Mouse (Mus musculus) v-Abl transformed pro-B cells (cell line): ENCODE measurements around the gene Dgcr2.

Source experiments
- in situ Hi-C, 2 experiments: fragments of 400-800 bp; cut with MboI; formaldehyde crosslinking; loops; one replicate each; pipeline ENCODE4 v1.15.1; 2025; ENCODE audit not compliant: unreplicated experiment in 2 of 2

Gene Dgcr2

GRCm38 (mm10) chr16:17898462-17898861 is at the start of gene Dgcr2, which contains the start of gene Tssk2:
TSS of gene Dgcr2 (minus strand) at chr16:17898562.
TSS of gene Tssk2 (plus strand) at chr16:17898637.
- in situ Hi-C loops, result no loop called here

- in situ Hi-C loops, result no loop called here
These were observed 46.9 kb upstream of the Dgcr2 start for GRCm38 (mm10) chr16:17945081-17945831.

- in situ Hi-C loops, result no loop called here
These were observed 45.1 kb upstream of the Dgcr2 start for GRCm38 (mm10) chr16:17943466-17943865.

GRCm38 (mm10) chr16:17939255-17939751 is 40.9 kb upstream of the Dgcr2 start:
- in situ Hi-C loops, result loop anchor here in 1 of 2 experiments (10.0 kb wide), 1 partner anchor 45 kb away; the partner anchor contains the start of gene Vpreb2

- in situ Hi-C loops, result loop anchor here in 1 of 2 experiments (10.0 kb wide), 1 partner anchor 46 kb away; the partner anchor contains the start of gene Vpreb2
These were observed 40.5 kb upstream of the Dgcr2 start for GRCm38 (mm10) chr16:17938821-17939220.

- in situ Hi-C loops, result loop anchor here in 1 of 2 experiments (10.0 kb wide), 1 partner anchor 47 kb away; the partner anchor contains the start of gene Vpreb2
These were observed 39.8 kb upstream of the Dgcr2 start for GRCm38 (mm10) chr16:17938187-17938586.

- in situ Hi-C loops, result loop anchor here in 1 of 2 experiments (10.0 kb wide), 1 partner anchor 48 kb away; the partner anchor contains the start of gene Vpreb2
These were observed 38.4 kb upstream of the Dgcr2 start for GRCm38 (mm10) chr16:17936776-17937175.

GRCm38 (mm10) chr16:17934445-17934910 is 36.1 kb upstream of the Dgcr2 start:
- in situ Hi-C loops, result loop anchor here (5.0 to 10.0 kb wide), 2 partner anchors 43 to 50 kb away; partner anchors contain the start of gene Vpreb2 (in 1 of the 2)

GRCm38 (mm10) chr16:17933594-17934444 is 35.5 kb upstream of the Dgcr2 start:
- in situ Hi-C loops, result loop anchor here (5.0 to 10.0 kb wide), 2 partner anchors 43 to 51 kb away; partner anchors contain the start of gene Vpreb2 (in 1 of the 2)

GRCm38 (mm10) chr16:17931906-17932460 is 33.6 kb upstream of the Dgcr2 start:
- in situ Hi-C loops, result loop anchor here (5.0 to 10.0 kb wide), 2 partner anchors 45 to 53 kb away; partner anchors contain the start of gene Vpreb2 (in 1 of the 2)

- in situ Hi-C loops, result loop anchor here (5.0 to 10.0 kb wide), 2 partner anchors 48 to 55 kb away; partner anchors contain the start of gene Vpreb2 (in 1 of the 2)
These were observed 31.3 kb upstream of the Dgcr2 start for GRCm38 (mm10) chr16:17929631-17930030.

- in situ Hi-C loops, result no loop called here
These were observed 30.8 kb upstream of the Dgcr2 start for GRCm38 (mm10) chr16:17929211-17929610.

- in situ Hi-C loops, result no loop called here
These were observed 30.3 kb upstream of the Dgcr2 start for GRCm38 (mm10) chr16:17928627-17929104.

GRCm38 (mm10) chr16:17928087-17928580 is 29.8 kb upstream of the Dgcr2 start, which contains the start of gene Slc25a1:
TSS of gene Slc25a1 (minus strand) at chr16:17928219.
- in situ Hi-C loops, result no loop called here

GRCm38 (mm10) chr16:17927351-17928082 is 29.2 kb upstream of the Dgcr2 start:
- in situ Hi-C loops, result no loop called here

- in situ Hi-C loops, result no loop called here
These were observed 23.8 kb upstream of the Dgcr2 start for GRCm38 (mm10) chr16:17922163-17922538.

GRCm38 (mm10) chr16:17921325-17922162 is 23.2 kb upstream of the Dgcr2 start:
- in situ Hi-C loops, result no loop called here

GRCm38 (mm10) chr16:17920586-17920985 is 22.2 kb upstream of the Dgcr2 start:
- in situ Hi-C loops, result no loop called here
